Mouse (Mus musculus): ENCODE results near the gene Abca9.

- TF ChIP-seq CTCF (IDR thresholded peaks at IDR 0.05) (no peak), POLR2A (IDR thresholded peaks at IDR 0.05; ENCODE audit: insufficient read depth, low read depth, low read length) (peak; percentile 68)
These were observed at the start of gene Abca9 for GRCm38 (mm10) chr11:110167459-110168251.

Data from heart, adult 2 months (tissue).